In the genomic region with DNA sequence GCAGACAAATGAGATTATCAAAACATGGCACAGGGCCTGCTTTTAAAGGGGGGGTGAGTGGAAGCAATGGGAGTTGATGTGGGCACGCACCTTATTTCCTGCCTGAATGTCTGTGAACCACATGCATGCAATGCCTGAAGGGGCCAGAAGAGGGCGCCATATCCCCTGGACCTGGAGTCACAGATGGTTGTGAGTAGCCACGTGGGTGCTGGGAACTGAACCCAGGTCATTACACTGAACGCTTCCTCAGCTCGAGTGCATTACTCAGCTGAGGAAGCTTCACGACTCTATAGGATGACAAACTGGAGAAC, we compare ENCODE assay signal across 10 mouse cellular contexts. TPM values are rescaled to one million over a fixed set of nuclear protein-coding genes. Genes with fewer than 3 reads are reported as not detected.
DNase-seq lines count a peak whose midpoint lies in the region; ATAC-seq and TF ChIP-seq lines count a peak whose summit lies in the region.
"Had no signal": no experiment of that assay in that cellular context is flagged by ENCODE, and none has a peak within 500 bp of the region (broad histone marks: within the 10 kb centered on the region; RNA-seq: fewer than 3 reads in every experiment).

No protein-coding gene starts in this region.

- H3K4me1 ChIP-seq in heart, adult 2 months (ENCODE audit: control insufficient read depth, insufficient read depth, low read length), result peaks cover 7% of the 10 kb centered on the region

- peak in 1 of 2 experiments; percentile 30 for DNase-seq in heart, adult 2 months
- no peak for DNase-seq in heart, postnatal 36 days
- peak; percentile 7 for DNase-seq in 3T3-L1 (ENCODE audit: low read depth, low spot score)
- DNase-seq in Patski (ENCODE audit: low read depth, low spot score), result no peak
- DNase-seq in spleen, adult 18-20 months, result peak; percentile 24 to 52
- no peak for DNase-seq in c-Kit-positive CD71-positive TER-119-positive erythroid progenitor cells, embryonic 14.5 days (ENCODE audit: low spot score)
- DNase-seq in left cerebral cortex, postnatal 4 days, result no peak
- no peak for DNase-seq in layer of hippocampus, postnatal 10 days (ENCODE audit: low spot score in 2 of 2)

- TF ChIP-seq POLR2A in heart, adult 2 months (IDR thresholded peaks at IDR 0.05; ENCODE audit: insufficient read depth, low read depth, low read length), result no peak

- in situ Hi-C loops in Patski (cut with MboI; ENCODE audit: low pct_unique_long_range_greater_than_20kb), result no loop called here

- no peak overlapping the region for H3K9ac ChIP-seq in heart, adult 2 months (ENCODE audit: low read depth, low read length)
- H3K9ac ChIP-seq: hindbrain, embryonic 13.5 days had no signal

- 88% methylated on average over 6 of the region's 6 CpGs for WGBS in heart, adult 2 months

- no peaks in the 10 kb centered on the region for H3K79me2 ChIP-seq in heart, adult 2 months (replicated peaks; ENCODE audit: control insufficient read depth, insufficient read depth, low read length)

- no peak for TF ChIP-seq EP300 in heart, adult 2 months (IDR thresholded peaks at IDR 0.05; ENCODE audit: insufficient read depth, low read depth, low read length)

- H3K36me3 ChIP-seq in heart, adult 2 months (ENCODE audit: control insufficient read depth, insufficient read depth, low read length), result no peaks in the 10 kb centered on the region; the same call in 1 of the 2 replicates
- H3K36me3 ChIP-seq: hindbrain, embryonic 13.5 days had no signal

- no peak overlapping the region for H3K27ac ChIP-seq in heart, adult 2 months
- H3K27ac ChIP-seq: hindbrain, embryonic 13.5 days had no signal

- CTCF ChIA-PET in Patski (lab: Charles Lee), result no interaction called here

- no peaks in the 10 kb centered on the region for H3K27me3 ChIP-seq in heart, adult 2 months (ENCODE audit: control insufficient read depth, insufficient read depth, low read length)
- H3K27me3 ChIP-seq in Patski, result no peaks in the 10 kb centered on the region
- H3K27me3 ChIP-seq: hindbrain, embryonic 13.5 days had no signal

- ATAC-seq in Patski, result no peak

- peak; percentile 63 for TF ChIP-seq CTCF in heart, adult 2 months (IDR thresholded peaks at IDR 0.05)
- TF ChIP-seq CTCF in Patski (IDR thresholded peaks at IDR 0.05), result peak; percentile 33

- POLR2A ChIA-PET in Patski (lab: Charles Lee), result no interaction called here

- no peak overlapping the region for H3K4me3 ChIP-seq in heart, adult 2 months
- H3K4me3 ChIP-seq: hindbrain, embryonic 13.5 days; myocyte had no signal

- intact Hi-C loops in heart, adult 2 months (cut with DNase I), result no loop called here
- intact Hi-C loops in heart, postnatal 36 days (cut with DNase I), result loop anchor here (1.0 to 10.0 kb wide), 3 partner anchors 19 to 98 kb away; no protein-coding TSS in a partner anchor
- intact Hi-C loops in left cerebral cortex, postnatal 4 days (cut with DNase I), result loop anchor here (5.0 kb wide), 1 partner anchor 35 kb away; no protein-coding TSS in a partner anchor

RNA-seq across cellular contexts. Expression of a gene that starts 1.6 kb away (rescaled TPM):
- total RNA-seq in heart, adult 2 months (2021), result 100 to 1,000 TPM; 117 to 153 TPM
- polyA plus RNA-seq in heart, adult 2 months (2012; rRNA removed), result 43.8 and 55.9 TPM in 2 replicates
- total RNA-seq in heart, postnatal 36 days (2021), result 100 to 1,000 TPM; 134 to 136 TPM
- 0.05 TPM for polyA plus RNA-seq in Patski (2021)
- 100 to 1,000 TPM; 206 to 207 TPM for total RNA-seq in left cerebral cortex, postnatal 4 days (2021)
- total RNA-seq in layer of hippocampus, postnatal 10 days (2021), result 100 to 1,000 TPM; 213 to 215 TPM

Comparison
In these comparisons a context has a peak if more than half of its experiments do, and no peak if none do; other contexts are left out.
1. DNase-seq: peak in 3T3-L1 (single experiment) and spleen, adult 18-20 months (2 of 2); none in heart, postnatal 36 days (0 of 2), Patski (single experiment), c-Kit-positive CD71-positive TER-119-positive erythroid progenitor cells, embryonic 14.5 days (single experiment), left cerebral cortex, postnatal 4 days (single experiment) and layer of hippocampus, postnatal 10 days (0 of 2).